Mouse (Mus musculus): ENCODE data around the gene Vipr1. TPM values are rescaled to one million over a fixed set of nuclear protein-coding genes. Genes with fewer than 3 reads are reported as not detected.
A peak's percentile ranks its signal among the peaks of the same experiment; 100 is the strongest.

Vipr1 gene
- polyA plus RNA-seq, 1 experiment from 2014 or later: 0.17 TPM

- 73% methylated on average over 12 of the region's 12 CpGs for WGBS (ENCODE audit: insufficient replicate concordance)
- Histone ChIP-seq H3K27me3 (ENCODE audit: control insufficient read depth, insufficient read depth, low read length) (no peaks in the 10 kb centered on the region), H3K4me2 (no peak overlapping the region), H3K4me3 (ENCODE audit: low read depth, low read length) (no peak overlapping the region), H3K9me3 (replicated peaks; ENCODE audit: control insufficient read depth, low read length) (0 out of 2 replicates have a peak, but pooled peaks cover 2% of the 10 kb centered on the region), H3K27ac (ENCODE audit: low read depth, low read length) (no peak overlapping the region), H3K9ac (ENCODE audit: low read depth, low read length) (no peak overlapping the region), H3K36me3 (ENCODE audit: control insufficient read depth, insufficient read depth, low read length) (peaks cover 5% of the 10 kb centered on the region; the same call in 1 of the 2 replicates), H3K4me1 (ENCODE audit: control insufficient read depth, insufficient read depth, low read length) (no peaks in the 10 kb centered on the region)
- ATAC-seq (replicated peaks; ENCODE audit: insufficient number of reproducible peaks, low FRiP score, low TSS enrichment): no peak
These were observed 52.2 kb downstream of the Vipr1 start for GRCm38 (mm10) chr9:121694736-121695135.

DNA sequence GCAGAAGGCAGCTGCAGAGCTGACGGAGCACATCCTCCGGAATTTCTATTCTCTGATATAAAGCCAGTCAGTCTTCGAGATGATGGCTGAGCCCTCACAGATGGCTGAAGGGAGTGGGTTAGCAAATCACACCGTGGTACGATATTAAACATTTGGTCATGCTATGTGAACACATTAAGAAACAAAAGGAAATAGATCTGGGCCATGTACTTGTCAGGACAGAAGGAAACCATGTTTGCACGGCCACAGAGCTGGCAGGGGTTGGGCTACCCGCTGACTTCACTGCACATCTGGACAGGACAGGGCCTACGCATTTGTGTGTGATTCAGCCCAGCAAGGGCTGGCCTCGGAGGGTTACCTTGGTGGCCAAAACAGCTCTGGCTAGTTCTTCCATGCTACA, 54.1 kb downstream of the Vipr1 start:
- Histone ChIP-seq H3K36me3 (ENCODE audit: control insufficient read depth, insufficient read depth, low read length) (peaks cover 4% of the 10 kb centered on the region; the same call in 1 of the 2 replicates), H3K9me3 (replicated peaks; ENCODE audit: control insufficient read depth, low read length) (0 out of 2 replicates have a peak, but pooled peaks cover 2% of the 10 kb centered on the region), H3K4me1 (ENCODE audit: control insufficient read depth, insufficient read depth, low read length) (no peaks in the 10 kb centered on the region), H3K4me2 (no peak overlapping the region), H3K9ac (ENCODE audit: low read depth, low read length) (no peak overlapping the region), H3K4me3 (ENCODE audit: low read depth, low read length) (no peak overlapping the region), H3K27me3 (ENCODE audit: control insufficient read depth, insufficient read depth, low read length) (no peaks in the 10 kb centered on the region), H3K27ac (ENCODE audit: low read depth, low read length) (no peak overlapping the region)
- WGBS (ENCODE audit: insufficient replicate concordance): 93% methylated on average over 9 of the region's 9 CpGs
- ATAC-seq (replicated peaks; ENCODE audit: insufficient number of reproducible peaks, low FRiP score, low TSS enrichment): no peak

GRCm38 (mm10) chr9:121697150-121698049, 54.9 kb downstream of the Vipr1 start:
- no peak for ATAC-seq (replicated peaks; ENCODE audit: insufficient number of reproducible peaks, low FRiP score, low TSS enrichment)
- no peaks in the 10 kb centered on the region for H3K4me1 ChIP-seq (ENCODE audit: control insufficient read depth, insufficient read depth, low read length)
- no peak overlapping the region for H3K9ac ChIP-seq (ENCODE audit: low read depth, low read length)
- 0 out of 2 replicates have a peak, but pooled peaks cover 2% of the 10 kb centered on the region for H3K9me3 ChIP-seq (replicated peaks; ENCODE audit: control insufficient read depth, low read length)
- no peak overlapping the region for H3K4me3 ChIP-seq (ENCODE audit: low read depth, low read length)
- H3K4me2 ChIP-seq: no peak overlapping the region
- H3K36me3 ChIP-seq (ENCODE audit: control insufficient read depth, insufficient read depth, low read length): no peaks in the 10 kb centered on the region
- H3K27ac ChIP-seq (ENCODE audit: low read depth, low read length): no peak overlapping the region
- no peaks in the 10 kb centered on the region for H3K27me3 ChIP-seq (ENCODE audit: control insufficient read depth, insufficient read depth, low read length)
- WGBS (ENCODE audit: insufficient replicate concordance): 100% methylated on average over 1 of the region's 1 CpGs

- peak overlapping the region; percentile 72 for H3K4me3 ChIP-seq (ENCODE audit: low read depth, low read length)
- peak overlapping the region; percentile 76 for H3K9ac ChIP-seq (ENCODE audit: low read depth, low read length)
- ATAC-seq (replicated peaks; ENCODE audit: insufficient number of reproducible peaks, low FRiP score, low TSS enrichment): no peak
- H3K9me3 ChIP-seq (replicated peaks; ENCODE audit: control insufficient read depth, low read length): no peaks in the 10 kb centered on the region
- H3K27me3 ChIP-seq (ENCODE audit: control insufficient read depth, insufficient read depth, low read length): no peaks in the 10 kb centered on the region
- peaks cover 19% of the 10 kb centered on the region for H3K4me1 ChIP-seq (ENCODE audit: control insufficient read depth, insufficient read depth, low read length)
- no peak overlapping the region for H3K27ac ChIP-seq (ENCODE audit: low read depth, low read length)
- peak overlapping the region; percentile 87 for H3K4me2 ChIP-seq
- WGBS (ENCODE audit: insufficient replicate concordance): 41% methylated on average over 11 of the region's 11 CpGs
- H3K36me3 ChIP-seq (ENCODE audit: control insufficient read depth, insufficient read depth, low read length): no peaks in the 10 kb centered on the region
These were observed 61.7 kb downstream of the Vipr1 start for GRCm38 (mm10) chr9:121704261-121704645.

GRCm38 (mm10) chr9:121704646-121705625, 62.4 kb downstream of the Vipr1 start, which contains the start of gene Sec22c:
Gene Sec22c (minus strand): TSS chr9:121705490.
- Histone ChIP-seq H3K9ac (ENCODE audit: low read depth, low read length) (peak within 1 kb of the TSS; percentile 76), H3K4me2 (peak within 1 kb of the TSS; percentile 87), H3K9me3 (replicated peaks; ENCODE audit: control insufficient read depth, low read length) (no peaks in the 10 kb centered on the region), H3K27me3 (ENCODE audit: control insufficient read depth, insufficient read depth, low read length) (no peaks in the 10 kb centered on the region), H3K36me3 (ENCODE audit: control insufficient read depth, insufficient read depth, low read length) (no peaks in the 10 kb centered on the region), H3K4me1 (ENCODE audit: control insufficient read depth, insufficient read depth, low read length) (peaks cover 21% of the 10 kb centered on the region), H3K27ac (ENCODE audit: low read depth, low read length) (peak within 1 kb of the TSS; percentile 74), H3K4me3 (ENCODE audit: low read depth, low read length) (peak within 1 kb of the TSS; percentile 72)
- peak; percentile 99 for ATAC-seq (replicated peaks; ENCODE audit: insufficient number of reproducible peaks, low FRiP score, low TSS enrichment)
- WGBS (ENCODE audit: insufficient replicate concordance): 1% methylated on average over 64 of the region's 69 CpGs

GRCm38 (mm10) chr9:121706029-121706675, 63.6 kb downstream of the Vipr1 start:
- Histone ChIP-seq H3K27me3 (ENCODE audit: control insufficient read depth, insufficient read depth, low read length) (no peaks in the 10 kb centered on the region), H3K9me3 (replicated peaks; ENCODE audit: control insufficient read depth, low read length) (no peaks in the 10 kb centered on the region), H3K4me2 (peak overlapping the region; percentile 87), H3K4me3 (ENCODE audit: low read depth, low read length) (0 out of 2 replicates have a peak overlapping the region, but pooled peaks have one; percentile 3), H3K27ac (ENCODE audit: low read depth, low read length) (no peak overlapping the region), H3K4me1 (ENCODE audit: control insufficient read depth, insufficient read depth, low read length) (peaks cover 21% of the 10 kb centered on the region), H3K36me3 (ENCODE audit: control insufficient read depth, insufficient read depth, low read length) (no peaks in the 10 kb centered on the region), H3K9ac (ENCODE audit: low read depth, low read length) (no peak overlapping the region)
- whole genome bisulfite sequencing (ENCODE audit: insufficient replicate concordance): 70% methylated on average over 6 of the region's 6 CpGs
- ATAC-seq (replicated peaks; ENCODE audit: insufficient number of reproducible peaks, low FRiP score, low TSS enrichment): no peak

GRCm38 (mm10) chr9:121707801-121708200, 65.3 kb downstream of the Vipr1 start:
- H3K9ac ChIP-seq (ENCODE audit: low read depth, low read length): no peak overlapping the region
- no peak overlapping the region for H3K4me3 ChIP-seq (ENCODE audit: low read depth, low read length)

More at GRCm38 (mm10) chr9:121707801-121708200, 65.3 kb downstream of the Vipr1 start:
- ATAC-seq (replicated peaks; ENCODE audit: insufficient number of reproducible peaks, low FRiP score, low TSS enrichment): no peak
- H3K36me3 ChIP-seq (ENCODE audit: control insufficient read depth, insufficient read depth, low read length): peaks cover 1% of the 10 kb centered on the region; the same call in 1 of the 2 replicates
- no peaks in the 10 kb centered on the region for H3K27me3 ChIP-seq (ENCODE audit: control insufficient read depth, insufficient read depth, low read length)
- peaks cover 30% of the 10 kb centered on the region for H3K4me1 ChIP-seq (ENCODE audit: control insufficient read depth, insufficient read depth, low read length)
- H3K27ac ChIP-seq (ENCODE audit: low read depth, low read length): no peak overlapping the region
- no peaks in the 10 kb centered on the region for H3K9me3 ChIP-seq (replicated peaks; ENCODE audit: control insufficient read depth, low read length)
- H3K4me2 ChIP-seq: no peak overlapping the region
- WGBS (ENCODE audit: insufficient replicate concordance): 49% methylated on average over 6 of the region's 6 CpGs

Measured in heart, embryonic 11.5 days (tissue).